Mouse (Mus musculus) adrenal gland, adult 2 months (tissue): ENCODE measurements around the gene Olfr1260. TPM values are rescaled to one million over a fixed set of nuclear protein-coding genes. Genes with fewer than 3 reads are reported as not detected.

ENCODE experiments used
- DNase-seq: peaks from one replicate; pipeline ENCODE4 v3.0.0; 2021
- long read RNA-seq: library from polyadenylated mRNA; stranded (forward); transcript quantifications from one replicate; pipeline ENCODE4 v2.0.0, GENCODE M21; 2021
- polyA plus RNA-seq: library from polyadenylated mRNA; depleted of rRNA; stranded (reverse); fragments of >200 nt; gene quantifications from 2 replicates; pipeline ENCODE4 v1.2.3, GENCODE M21; 2012; rRNA removed
- total RNA-seq, 2 experiments: library from RNA; stranded (reverse); gene quantifications; 2 replicates each; pipeline ENCODE4 v1.2.3; 2021

The Olfr1260 gene
- total RNA-seq (not detected), polyA plus RNA-seq (not detected in 2 replicates)
- long read RNA-seq, result 0 reads

DNA sequence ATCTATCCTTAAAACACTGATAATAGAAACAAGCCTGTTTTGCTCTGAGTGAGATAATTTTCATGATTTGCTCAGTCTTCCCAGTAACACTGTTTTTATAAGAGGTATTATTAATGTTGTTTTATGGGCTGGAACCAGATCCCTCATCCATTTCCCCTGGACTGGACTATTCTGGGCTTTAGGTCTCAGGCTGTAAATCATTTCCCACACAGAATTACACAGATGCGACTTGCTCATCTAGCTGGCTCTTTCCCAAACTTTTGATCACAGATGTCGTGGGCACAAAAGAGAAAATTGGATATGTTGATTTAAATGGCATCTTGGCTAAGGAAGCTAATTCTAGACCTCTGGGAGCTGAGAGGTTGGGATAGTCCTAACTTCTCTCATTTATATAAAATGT, at the start of gene Olfr1260:
Gene Olfr1260 (plus strand): TSS at position 157 of the 400 bp plus-strand sequence.
- no peak for DNase-seq

DNA sequence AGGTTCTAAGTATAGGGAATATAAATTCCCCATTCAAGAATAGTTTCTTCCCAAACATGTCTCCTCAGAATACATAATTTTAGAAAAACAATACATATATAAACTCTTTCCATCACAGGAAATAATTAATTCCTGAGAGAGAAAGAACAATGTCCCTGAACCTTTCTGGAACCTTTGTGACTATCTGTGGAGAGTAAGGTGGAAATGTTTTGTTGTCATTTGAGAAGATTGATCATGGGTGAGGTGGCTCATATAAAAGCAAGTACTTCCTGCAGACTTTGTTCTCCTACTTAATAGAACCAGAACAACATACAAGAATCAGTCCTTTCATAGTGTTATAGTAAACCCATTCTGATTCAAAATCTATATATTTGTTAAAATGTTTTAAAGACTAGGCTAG, 47.1 kb upstream of the Olfr1260 start, which contains the start of gene Olfr1258:
Gene Olfr1258 (plus strand): TSS at position 301 of the 400 bp plus-strand sequence.
- no peak for DNase-seq

GRCm38 (mm10) chr2:89948564-89948963, 25.6 kb upstream of the Olfr1260 start, which contains the start of gene Olfr1259:
Olfr1259 (minus strand) TSS chr2:89948664.
- no peak for DNase-seq

- DNase-seq, result no peak
These were observed 3.6 kb downstream of the Olfr1260 start for GRCm38 (mm10) chr2:89977709-89978108.

DNA sequence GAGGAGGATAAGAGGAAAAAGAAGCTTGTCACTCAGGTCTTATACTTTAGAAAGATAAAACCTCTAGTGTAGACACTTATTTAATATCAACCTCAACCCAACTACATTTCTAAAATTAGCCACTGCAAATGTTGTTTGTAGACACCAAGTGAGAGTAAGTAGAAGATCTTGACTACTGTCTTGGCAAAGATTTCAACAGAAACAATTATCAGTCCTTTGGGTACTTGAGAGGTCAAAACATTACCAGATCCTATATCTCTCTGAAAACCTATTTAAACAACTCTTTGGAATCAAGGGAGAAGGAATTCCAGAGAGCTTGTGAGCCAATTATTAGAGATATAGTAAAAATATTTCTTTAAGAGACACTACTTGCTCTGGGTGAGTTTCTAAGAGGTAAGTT, 16.8 kb downstream of the Olfr1260 start, which contains the start of gene Olfr1261:
Gene Olfr1261 (plus strand): TSS at position 301 of the 400 bp plus-strand sequence.
- no peak for DNase-seq

- no peak for DNase-seq
These were observed 25.7 kb downstream of the Olfr1260 start, which contains the start of gene Olfr1262 for GRCm38 (mm10) chr2:89999845-90000244. Olfr1262 (plus strand) TSS chr2:90000145.

DNA sequence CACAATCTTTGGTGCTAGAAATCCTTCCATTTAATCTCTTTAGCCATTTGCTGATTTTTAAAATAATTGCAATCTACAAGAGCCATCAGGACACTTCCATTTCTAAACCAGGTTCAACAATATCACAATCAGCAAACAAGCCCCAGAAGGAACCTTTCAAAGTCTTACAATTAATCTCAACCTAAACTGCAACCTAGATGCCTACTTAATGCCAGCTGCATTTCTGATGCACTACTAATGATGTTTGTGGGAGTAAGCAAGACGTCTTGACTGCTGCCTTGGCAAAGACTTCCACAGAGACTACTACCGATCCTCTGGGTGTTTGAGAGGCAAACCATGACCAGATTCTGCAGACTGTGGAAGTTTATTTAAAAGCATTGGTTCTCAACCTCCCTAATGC, 37.7 kb downstream of the Olfr1260 start, which contains the start of gene Olfr1263:
Gene Olfr1263 (plus strand): TSS at position 301 of the 400 bp plus-strand sequence.
- DNase-seq, result no peak

DNA sequence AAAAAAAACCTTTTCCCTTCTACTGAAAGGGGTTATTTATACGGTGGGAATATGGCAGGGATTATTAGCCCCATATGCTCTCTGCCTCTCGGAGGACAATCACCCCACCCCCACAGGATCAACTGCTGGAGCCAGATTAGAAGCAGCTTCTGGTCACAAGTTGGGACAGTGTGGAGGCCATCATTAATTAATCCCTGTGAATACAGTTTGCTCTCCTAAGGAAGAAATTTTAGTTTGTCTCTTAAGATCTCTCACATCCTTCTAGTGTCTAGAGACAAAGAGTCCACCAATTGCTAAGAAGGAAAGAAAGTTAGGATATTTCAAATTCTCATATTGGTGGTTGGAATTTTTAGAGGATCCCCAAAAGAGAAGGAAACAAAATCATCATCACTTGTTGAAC, 51.3 kb downstream of the Olfr1260 start, which contains the start of gene Olfr1264:
Gene Olfr1264 (minus strand): TSS at position 101 of the 400 bp plus-strand sequence.
- DNase-seq, result no peak

Other genes with a start within 250 kb of the Olfr1260 start
- not detected for gene Olfr1252, start 249.3 kb upstream of the Olfr1260 start, total RNA-seq
- gene Olfr1252, start 249.3 kb upstream of the Olfr1260 start, polyA plus RNA-seq, result not detected in 2 replicates
- not detected for gene Olfr1253, start 217.2 kb upstream of the Olfr1260 start, total RNA-seq
- gene Olfr1253, start 217.2 kb upstream of the Olfr1260 start, polyA plus RNA-seq, result not detected in 2 replicates
- not detected for gene Olfr1254, start 180.7 kb upstream of the Olfr1260 start, total RNA-seq
- gene Olfr1254, start 180.7 kb upstream of the Olfr1260 start, polyA plus RNA-seq, result not detected in 2 replicates
- not detected for gene Olfr1255, start 162.3 kb upstream of the Olfr1260 start, total RNA-seq
- not detected in 2 replicates for gene Olfr1255, start 162.3 kb upstream of the Olfr1260 start, polyA plus RNA-seq
- not detected for gene Olfr1256, start 132.8 kb upstream of the Olfr1260 start, total RNA-seq
- not detected in 2 replicates for gene Olfr1256, start 132.8 kb upstream of the Olfr1260 start, polyA plus RNA-seq
- gene Olfr48, start 126.1 kb upstream of the Olfr1260 start, total RNA-seq, result not detected
- not detected in 2 replicates for gene Olfr48, start 126.1 kb upstream of the Olfr1260 start, polyA plus RNA-seq
- not detected for gene Olfr1257, start 95.9 kb upstream of the Olfr1260 start, total RNA-seq
- gene Olfr1257, start 95.9 kb upstream of the Olfr1260 start, polyA plus RNA-seq, result not detected in 2 replicates
- gene Olfr1258, start 47.0 kb upstream of the Olfr1260 start, total RNA-seq, result not detected
- not detected in 2 replicates for gene Olfr1258, start 47.0 kb upstream of the Olfr1260 start, polyA plus RNA-seq
- gene Olfr1259, start 25.7 kb upstream of the Olfr1260 start, total RNA-seq, result not detected
- gene Olfr1259, start 25.7 kb upstream of the Olfr1260 start, polyA plus RNA-seq, result not detected in 2 replicates
- gene Olfr1261, start 16.9 kb downstream of the Olfr1260 start, total RNA-seq, result not detected
- not detected in 2 replicates for gene Olfr1261, start 16.9 kb downstream of the Olfr1260 start, polyA plus RNA-seq
- not detected for gene Olfr1262, start 25.8 kb downstream of the Olfr1260 start, total RNA-seq
- not detected in 2 replicates for gene Olfr1262, start 25.8 kb downstream of the Olfr1260 start, polyA plus RNA-seq
- gene Olfr1263, start 37.8 kb downstream of the Olfr1260 start, total RNA-seq, result not detected
- gene Olfr1263, start 37.8 kb downstream of the Olfr1260 start, polyA plus RNA-seq, result not detected in 2 replicates
- gene Olfr1264, start 51.2 kb downstream of the Olfr1260 start, total RNA-seq, result not detected
- not detected in 2 replicates for gene Olfr1264, start 51.2 kb downstream of the Olfr1260 start, polyA plus RNA-seq
- not detected for gene Olfr1265, start 61.0 kb downstream of the Olfr1260 start, total RNA-seq
- gene Olfr1265, start 61.0 kb downstream of the Olfr1260 start, polyA plus RNA-seq, result not detected in 2 replicates
- gene Olfr140, start 89.3 kb downstream of the Olfr1260 start, total RNA-seq, result not detected
- gene Olfr140, start 89.3 kb downstream of the Olfr1260 start, polyA plus RNA-seq, result not detected in 2 replicates
- gene Olfr1269, start 147.1 kb downstream of the Olfr1260 start, total RNA-seq, result not detected
- not detected in 2 replicates for gene Olfr1269, start 147.1 kb downstream of the Olfr1260 start, polyA plus RNA-seq
- not detected for gene Olfr32, start 168.0 kb downstream of the Olfr1260 start, total RNA-seq
- gene Olfr32, start 168.0 kb downstream of the Olfr1260 start, polyA plus RNA-seq, result not detected in 2 replicates
- not detected for gene Olfr1270, start 178.8 kb downstream of the Olfr1260 start, total RNA-seq
- not detected in 2 replicates for gene Olfr1270, start 178.8 kb downstream of the Olfr1260 start, polyA plus RNA-seq